Mouse (Mus musculus) hindbrain, embryonic 13.5 days (tissue): Measurements from ENCODE around the gene March6. TPM values are rescaled to one million over a fixed set of nuclear protein-coding genes. Genes with fewer than 3 reads are reported as not detected.

ENCODE experiments used
- ATAC-seq: fragments of 200-750 bp; cut with Nextera tagmentation; 2 replicates; pipeline ENCODE4 v1.8.0; 2017; ENCODE audit warnings: moderate TSS enrichment; ENCODE audit not compliant: low FRiP score
- H3K27ac ChIP-seq: fragments of 300-500 bp; sonication (generic); 2 replicates; pipeline ENCODE4 v1.5.1; 2015; ENCODE audit warnings: inconsistent platforms, mild to moderate bottlenecking, moderate library complexity
- H3K27me3 ChIP-seq: fragments of 300-500 bp; sonication (generic); 2 replicates; pipeline ENCODE4 v1.6.1; 2015; ENCODE audit warnings: mild to moderate bottlenecking, inconsistent platforms
- H3K36me3 ChIP-seq: fragments of 300-500 bp; sonication (generic); 2 replicates; pipeline ENCODE4 v1.6.1; 2015; ENCODE audit warnings: mild to moderate bottlenecking, inconsistent platforms
- H3K4me1 ChIP-seq: fragments of 300-500 bp; sonication (generic); replicated peaks from 2 replicates; pipeline ENCODE4 v1.6.1; 2015; ENCODE audit warnings: inconsistent platforms
- H3K4me2 ChIP-seq: fragments of 300-500 bp; sonication (generic); 2 replicates; pipeline ENCODE4 v1.6.1; 2015; ENCODE audit warnings: inconsistent platforms, mild to moderate bottlenecking, moderate library complexity
- H3K4me3 ChIP-seq: fragments of 300-500 bp; sonication (generic); 2 replicates; pipeline ENCODE4 v1.5.1; 2015; ENCODE audit warnings: mild to moderate bottlenecking, inconsistent platforms
- H3K9ac ChIP-seq: fragments of 300-500 bp; sonication (generic); 2 replicates; pipeline ENCODE4 v1.6.1; 2015; ENCODE audit warnings: mild to moderate bottlenecking, inconsistent platforms
- H3K9me3 ChIP-seq: fragments of 300-500 bp; sonication (generic); 2 replicates; pipeline ENCODE4 v1.6.1; 2016; ENCODE audit warnings: inconsistent platforms
- WGBS: fragments of 180-500 bp; shearing (Covaris S2); methylation state at CpG from one replicate; pipeline ENCODE4 v1.1.7; 2015; 5-methylcytosine and 5-hydroxymethylcytosine counted together
- polyA plus RNA-seq: library from polyadenylated mRNA; unstranded; fragments of >200 nt; fragmentation: Nextera tagmentation; extraction: Ambion mirVana; gene quantifications from 2 replicates; pipeline ENCODE4 v1.2.1, GENCODE M21; 2015

March6 gene
- polyA plus RNA-seq, 1 experiment from 2014 or later = 69.6 TPM

DNA sequence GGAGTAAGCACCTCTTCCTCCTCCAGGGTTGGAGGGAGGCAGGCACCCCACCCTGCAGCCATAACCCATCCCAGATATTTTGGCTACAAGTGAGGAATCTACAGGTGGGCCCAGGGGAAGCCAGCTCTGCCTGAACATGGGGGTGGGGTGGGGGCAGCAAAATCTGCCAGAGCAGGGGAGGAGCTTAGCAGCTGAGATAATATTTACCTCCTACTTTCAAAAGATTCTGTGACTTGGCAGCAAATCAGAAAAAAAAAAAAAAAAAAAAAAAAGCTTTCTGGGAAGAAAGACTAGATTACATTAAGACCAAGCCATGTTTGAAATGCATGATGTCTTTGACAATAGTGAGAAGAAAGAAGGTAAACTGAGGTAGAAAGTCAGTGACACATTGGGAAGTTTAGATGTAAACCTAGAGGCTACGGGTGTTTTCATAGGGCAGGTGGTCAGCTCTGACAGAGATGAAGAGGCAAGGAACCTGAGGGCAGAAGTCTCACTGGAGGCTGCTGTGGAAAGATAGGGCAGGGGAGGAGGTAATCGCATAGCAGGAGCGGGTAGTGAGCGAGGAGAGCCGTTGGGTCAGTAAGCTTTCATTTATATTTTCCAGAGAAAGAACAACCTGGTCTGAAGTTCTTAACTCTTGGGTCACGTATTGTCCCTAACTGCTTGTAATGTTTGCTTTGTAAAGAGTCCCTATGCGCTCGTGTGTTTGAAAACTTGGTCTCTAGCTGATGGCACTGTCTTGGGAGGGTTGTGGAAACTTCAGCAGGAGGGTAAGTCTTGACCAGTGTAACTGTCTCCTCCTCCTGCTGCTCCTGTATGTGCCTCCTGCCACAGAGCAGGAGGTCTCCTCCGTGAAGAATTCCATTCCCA is 9.0 kb upstream of the March6 start:
- H3K4me3 ChIP-seq = no peak overlapping the region
- ATAC-seq = no peak
- WGBS = 74% methylated on average over 9 of the region's 9 CpGs
- peaks cover 43% of the 10 kb centered on the region for H3K4me1 ChIP-seq
- H3K36me3 ChIP-seq = no peaks in the 10 kb centered on the region
- no peaks in the 10 kb centered on the region for H3K27me3 ChIP-seq
- no peak overlapping the region for H3K27ac ChIP-seq
- H3K9me3 ChIP-seq = no peaks in the 10 kb centered on the region
- no peak overlapping the region for H3K4me2 ChIP-seq
- H3K9ac ChIP-seq = no peak overlapping the region

DNA sequence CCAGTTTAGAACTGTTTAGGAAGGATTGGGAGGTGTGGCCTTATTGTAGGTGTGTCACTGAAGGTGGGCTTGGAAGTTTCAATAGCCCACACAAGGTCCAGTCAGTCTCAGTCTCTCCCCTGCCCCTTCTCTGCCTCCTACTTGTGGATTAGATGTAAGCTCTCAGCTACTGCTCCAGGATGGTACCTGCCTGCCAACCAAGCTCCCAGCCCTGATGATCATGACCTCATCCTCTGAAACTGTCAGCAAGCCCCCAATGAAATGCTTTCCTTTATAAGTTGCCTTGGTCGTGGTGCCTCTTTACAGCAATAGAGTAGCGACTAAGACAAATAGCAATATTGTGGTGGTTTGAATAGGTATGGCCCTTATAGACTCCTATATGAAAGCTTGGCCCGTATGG is 7.5 kb upstream of the March6 start:
- Histone ChIP-seq H3K4me3 (no peak overlapping the region), H3K9ac (no peak overlapping the region), H3K36me3 (no peaks in the 10 kb centered on the region), H3K27me3 (no peaks in the 10 kb centered on the region), H3K4me2 (no peak overlapping the region), H3K4me1 (peaks cover 45% of the 10 kb centered on the region), H3K9me3 (no peaks in the 10 kb centered on the region), H3K27ac (no peak overlapping the region)
- ATAC-seq = no peak
- WGBS = 83% methylated on average over 3 of the region's 3 CpGs

DNA sequence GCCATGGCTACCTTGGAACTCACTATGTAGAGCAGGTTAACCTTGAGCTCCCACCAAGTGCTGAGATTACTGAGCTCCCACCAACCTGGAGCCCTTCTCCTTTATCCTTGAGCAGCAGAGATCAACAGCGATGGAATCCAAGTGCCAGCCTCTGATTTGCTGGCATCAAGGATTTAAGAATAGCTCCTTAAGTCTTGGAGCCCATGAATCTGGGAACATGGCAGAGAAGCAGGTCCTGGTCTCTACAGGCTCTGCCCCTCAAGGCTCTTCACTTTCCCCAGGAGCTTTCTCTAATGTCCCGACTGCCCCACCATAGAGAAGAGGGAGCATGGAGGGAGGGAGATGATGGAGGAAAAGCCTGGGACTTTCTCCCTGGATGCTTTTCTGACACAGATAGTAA is 6.9 kb upstream of the March6 start:
- Histone ChIP-seq H3K4me2 (no peak overlapping the region), H3K4me1 (peaks cover 44% of the 10 kb centered on the region), H3K36me3 (no peaks in the 10 kb centered on the region), H3K4me3 (no peak overlapping the region), H3K27me3 (0 out of 2 replicates have a peak, but pooled peaks cover 3% of the 10 kb centered on the region), H3K27ac (no peak overlapping the region), H3K9me3 (no peaks in the 10 kb centered on the region), H3K9ac (no peak overlapping the region)
- no peak for ATAC-seq
- WGBS = 98% methylated on average over 2 of the region's 2 CpGs

DNA sequence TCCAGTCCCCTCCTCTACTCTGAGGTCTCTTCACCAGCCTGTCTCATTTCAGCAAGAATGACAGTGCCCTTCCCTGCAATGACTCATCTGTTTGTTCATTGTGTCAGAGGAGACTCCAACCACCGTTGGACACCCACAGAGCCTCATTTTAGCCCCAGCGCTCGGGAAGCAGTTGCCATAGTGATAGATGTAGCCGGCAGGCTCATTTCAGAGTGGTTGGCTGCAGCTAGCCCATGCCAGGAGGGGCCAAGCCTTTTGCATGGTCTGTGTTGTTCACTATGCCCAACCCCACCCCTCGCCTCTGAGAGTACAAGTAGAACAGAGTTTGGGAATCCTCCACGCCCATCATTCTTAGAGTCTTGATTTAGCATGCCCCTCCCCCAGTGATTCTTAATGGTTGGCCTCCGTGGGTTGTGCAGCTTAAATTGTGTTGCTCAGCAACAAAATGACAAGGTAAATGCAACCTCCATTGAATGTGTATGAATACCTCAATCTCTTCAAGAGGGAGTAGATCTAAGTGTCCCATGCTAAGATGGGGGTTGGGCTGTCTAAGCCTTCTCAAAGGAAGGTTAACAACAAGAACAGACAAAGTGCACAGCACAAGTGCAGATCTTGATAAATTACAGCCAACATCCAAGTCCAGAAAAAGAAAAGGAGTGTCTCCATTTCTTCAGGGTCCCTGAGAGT is 5.3 kb upstream of the March6 start:
- ATAC-seq = peak; percentile 84
- no peaks in the 10 kb centered on the region for H3K36me3 ChIP-seq
- 0 out of 2 replicates have a peak, but pooled peaks cover 3% of the 10 kb centered on the region for H3K27me3 ChIP-seq
- H3K9ac ChIP-seq = no peak overlapping the region
- peaks cover 33% of the 10 kb centered on the region for H3K4me1 ChIP-seq
- no peak overlapping the region for H3K4me3 ChIP-seq
- H3K4me2 ChIP-seq = peak overlapping the region; percentile 21; the same call in 1 of the 2 replicates
- peak overlapping the region; percentile 69 for H3K27ac ChIP-seq
- H3K9me3 ChIP-seq = no peaks in the 10 kb centered on the region
- 4% methylated on average over 7 of the region's 7 CpGs for WGBS

DNA sequence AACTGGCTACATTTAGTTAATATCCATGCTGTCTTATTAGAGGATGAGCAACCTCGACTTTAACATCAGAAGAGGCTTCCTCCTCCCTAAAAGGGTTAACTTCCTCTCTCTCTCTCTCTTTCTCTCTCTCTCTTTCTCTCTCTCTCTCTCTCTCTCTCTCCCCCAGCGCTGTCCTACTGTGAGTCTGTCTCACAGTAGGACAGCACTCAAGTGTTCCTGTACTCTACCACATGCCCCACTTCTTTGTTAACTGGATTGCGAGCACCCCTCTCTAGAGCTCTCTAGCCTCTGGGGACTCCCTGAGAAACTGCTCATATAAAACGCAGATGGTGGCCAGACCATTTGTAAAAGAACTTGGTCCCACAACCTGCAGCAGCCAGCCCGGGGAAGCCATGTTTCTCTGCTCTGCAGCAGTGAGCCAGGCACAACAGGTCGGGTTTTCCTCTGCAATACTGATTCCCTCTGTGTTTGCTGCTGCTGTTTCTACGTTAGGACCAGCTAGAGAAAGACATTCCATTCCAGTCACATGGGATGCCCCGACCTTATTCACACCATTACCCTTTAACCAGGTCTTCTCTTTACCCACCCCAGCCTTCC is 4.5 kb upstream of the March6 start:
- Histone ChIP-seq H3K27ac (peak overlapping the region; percentile 62), H3K9ac (no peak overlapping the region), H3K36me3 (no peaks in the 10 kb centered on the region), H3K4me1 (peaks cover 24% of the 10 kb centered on the region), H3K4me2 (peak overlapping the region; percentile 21; the same call in 1 of the 2 replicates), H3K4me3 (no peak overlapping the region), H3K27me3 (0 out of 2 replicates have a peak, but pooled peaks cover 3% of the 10 kb centered on the region), H3K9me3 (no peaks in the 10 kb centered on the region)
- 13% methylated on average over 8 of the region's 8 CpGs for WGBS
- no peak for ATAC-seq

DNA sequence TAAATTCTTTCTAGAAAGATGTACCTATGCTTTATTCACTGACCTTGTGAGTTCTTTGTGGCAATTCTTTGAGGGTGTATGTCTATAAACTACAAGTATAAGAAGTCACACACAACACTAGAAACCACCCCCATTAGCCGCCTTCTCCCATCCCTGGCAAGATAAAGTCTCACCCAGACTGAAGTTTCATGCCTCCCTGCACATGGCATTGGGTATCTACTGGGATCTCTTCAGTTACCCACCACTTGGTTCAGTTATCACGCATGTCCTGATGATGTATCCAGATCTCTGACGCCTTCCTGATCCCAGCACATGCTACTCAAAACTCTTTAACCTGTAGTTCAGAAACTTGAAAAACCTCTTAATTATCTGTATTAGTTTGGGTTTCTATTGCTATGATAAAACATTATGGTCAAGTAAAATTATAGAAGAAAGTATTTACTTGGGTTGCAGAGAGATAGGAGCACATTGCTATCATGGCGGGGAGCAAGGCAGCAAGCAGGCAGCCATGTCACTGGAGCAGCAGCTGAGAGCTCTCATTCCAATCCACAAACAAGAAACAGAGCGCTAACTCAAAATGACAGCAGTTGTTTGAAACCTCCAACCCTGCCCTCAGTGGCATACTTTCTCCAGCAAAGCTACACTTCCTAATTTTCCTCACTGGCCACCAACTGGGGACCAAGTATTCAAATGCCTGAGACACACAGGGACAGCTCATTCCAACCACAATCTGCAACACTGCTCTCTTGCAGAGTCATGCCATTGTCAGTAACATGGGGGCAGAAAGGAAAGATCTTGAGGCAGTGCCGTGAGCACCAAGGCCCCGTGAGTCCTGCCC is 3.8 kb upstream of the March6 start:
- no peak overlapping the region for H3K9ac ChIP-seq
- WGBS = 74% methylated on average over 7 of the region's 7 CpGs

DNA sequence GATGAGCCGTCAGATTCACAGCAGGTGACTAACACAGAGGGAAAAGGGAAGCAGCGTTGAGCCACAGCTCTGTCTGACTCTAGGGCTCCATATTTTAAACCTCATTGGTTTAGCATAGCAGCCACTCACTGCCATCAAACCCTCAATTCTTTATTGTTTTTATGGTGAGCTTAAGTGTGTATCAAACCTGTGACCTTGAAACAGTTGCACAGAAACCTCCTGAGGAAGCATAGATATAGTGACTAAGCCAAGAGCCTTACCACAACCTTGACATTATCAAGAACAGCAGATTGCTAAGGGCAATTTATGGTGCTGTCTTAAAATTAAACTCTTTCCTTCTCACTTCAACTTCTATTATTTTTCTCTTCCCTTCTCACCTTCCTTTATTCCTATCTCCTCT is 2.7 kb upstream of the March6 start:
- no peaks in the 10 kb centered on the region for H3K36me3 ChIP-seq
- H3K27me3 ChIP-seq = 0 out of 2 replicates have a peak, but pooled peaks cover 3% of the 10 kb centered on the region
- no peak overlapping the region for H3K4me2 ChIP-seq
- H3K4me1 ChIP-seq = peaks cover 38% of the 10 kb centered on the region
- H3K4me3 ChIP-seq = no peak overlapping the region
- no peak overlapping the region for H3K27ac ChIP-seq
- 62% methylated on average over 2 of the region's 2 CpGs for WGBS
- no peak for ATAC-seq
- no peaks in the 10 kb centered on the region for H3K9me3 ChIP-seq
- no peak overlapping the region for H3K9ac ChIP-seq

More for the DNA sequence above, 3.8 kb upstream of the March6 start:
- Histone ChIP-seq H3K4me3 (no peak overlapping the region), H3K36me3 (no peaks in the 10 kb centered on the region), H3K9me3 (no peaks in the 10 kb centered on the region), H3K27ac (peak overlapping the region; percentile 62; the same call in 1 of the 2 replicates), H3K27me3 (0 out of 2 replicates have a peak, but pooled peaks cover 3% of the 10 kb centered on the region), H3K4me1 (peaks cover 26% of the 10 kb centered on the region), H3K4me2 (no peak overlapping the region)
- no peak for ATAC-seq

DNA sequence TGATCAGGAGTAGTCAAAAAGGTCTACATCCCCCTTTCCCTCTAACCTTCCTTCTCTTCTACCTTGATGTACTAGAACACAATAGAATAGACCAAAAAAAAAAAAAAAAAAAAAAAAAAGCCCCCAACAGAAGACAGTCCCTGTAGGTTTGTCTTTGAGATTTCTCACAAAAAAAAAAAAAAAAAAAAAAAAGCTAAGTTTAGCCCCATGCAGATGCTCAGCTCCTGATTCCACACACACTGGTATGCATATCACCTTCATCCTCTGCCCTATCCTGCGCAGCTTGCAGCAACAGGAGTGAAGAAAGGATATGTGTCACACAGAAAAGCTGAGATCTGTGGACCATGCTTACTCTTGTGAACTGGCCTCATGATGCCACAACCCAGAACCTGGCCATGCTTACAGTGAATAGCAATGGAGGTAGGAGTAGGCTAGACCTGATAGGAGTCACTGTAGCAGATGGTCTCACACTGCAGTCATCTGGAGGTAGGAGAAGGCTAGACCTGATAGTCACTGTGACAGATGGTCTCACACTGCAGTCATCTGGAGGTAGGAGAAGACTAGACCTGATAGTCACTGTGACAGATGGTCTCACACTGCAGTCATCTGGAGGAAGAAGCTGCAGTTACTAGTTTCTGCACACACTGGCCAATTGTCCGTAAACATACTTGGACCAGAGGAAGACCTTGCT is 1.6 kb upstream of the March6 start:
- WGBS = 97% methylated on average over 2 of the region's 2 CpGs
- peaks cover under 1% of the 10 kb centered on the region; the same call in 1 of the 2 replicates for H3K36me3 ChIP-seq
- 0 out of 2 replicates have a peak, but pooled peaks cover 3% of the 10 kb centered on the region for H3K27me3 ChIP-seq
- ATAC-seq = no peak
- H3K4me3 ChIP-seq = no peak overlapping the region
- no peak overlapping the region for H3K9ac ChIP-seq
- H3K27ac ChIP-seq = peak overlapping the region; percentile 98; the same call in 1 of the 2 replicates
- peak overlapping the region; percentile 61 for H3K4me2 ChIP-seq
- peaks cover 40% of the 10 kb centered on the region for H3K4me1 ChIP-seq
- 0 out of 2 replicates have a peak, but pooled peaks cover 1% of the 10 kb centered on the region for H3K9me3 ChIP-seq

DNA sequence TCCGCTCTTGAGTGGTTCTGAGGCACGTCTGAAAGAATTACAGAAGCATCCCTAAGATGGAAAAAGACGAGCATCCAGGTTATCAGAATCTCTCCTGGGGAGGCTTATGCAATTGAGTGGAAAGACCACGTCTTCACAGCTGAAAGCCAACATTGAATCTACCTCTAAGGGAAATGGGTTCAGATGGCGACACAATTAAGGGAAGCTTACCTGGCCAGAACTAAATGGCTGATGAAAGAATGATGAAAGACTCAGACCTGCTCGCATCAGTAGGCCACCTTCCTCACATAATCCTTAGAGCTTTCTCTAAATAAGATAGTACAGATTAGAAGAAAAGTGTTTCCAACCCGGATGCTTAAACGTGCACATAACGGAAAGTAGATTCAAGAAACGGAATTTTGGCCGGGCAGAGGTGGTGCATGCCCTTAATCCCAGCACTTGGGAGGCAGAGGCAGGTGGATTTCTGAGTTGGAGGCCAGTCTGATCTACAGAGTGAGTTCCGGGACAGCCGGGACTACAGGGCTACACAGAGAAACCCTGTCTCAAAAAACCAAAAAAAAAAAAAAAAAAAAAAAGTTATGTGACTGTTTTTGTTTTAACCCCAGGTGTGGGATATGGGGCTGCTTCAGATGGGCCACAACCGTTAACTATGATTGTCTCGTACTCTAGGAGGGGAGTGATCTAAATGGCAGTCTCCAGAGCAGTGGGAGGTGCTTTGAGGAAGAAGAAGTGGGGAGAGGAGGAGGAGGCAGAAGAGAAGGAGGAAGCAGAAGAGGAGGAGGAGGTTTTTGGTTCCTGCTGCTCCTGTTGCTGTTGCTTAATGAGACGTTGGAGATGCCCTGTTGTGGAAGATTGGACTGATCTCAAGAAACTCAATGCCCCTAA is 835 bp upstream of the March6 start:
- peak overlapping the region; percentile 98 for H3K27ac ChIP-seq
- H3K4me1 ChIP-seq = peaks cover 39% of the 10 kb centered on the region
- peaks cover 2% of the 10 kb centered on the region; the same call in 1 of the 2 replicates for H3K36me3 ChIP-seq
- 21% methylated on average over 16 of the region's 16 CpGs for WGBS
- 0 out of 2 replicates have a peak, but pooled peaks cover 4% of the 10 kb centered on the region for H3K9me3 ChIP-seq
- peak overlapping the region; percentile 61 for H3K4me2 ChIP-seq
- H3K9ac ChIP-seq = peak overlapping the region; percentile 94
- no peak for ATAC-seq
- H3K27me3 ChIP-seq = 0 out of 2 replicates have a peak, but pooled peaks cover 3% of the 10 kb centered on the region
- H3K4me3 ChIP-seq = peak overlapping the region; percentile 95
